Mouse (Mus musculus): ENCODE data around the gene Skap1. TPM values are rescaled to one million over a fixed set of nuclear protein-coding genes. Genes with fewer than 3 reads are reported as not detected.

Gene Skap1
- polyA plus RNA-seq, 1 experiment from 2014 or later: 0.35 TPM

GRCm38 (mm10) chr11:96790681-96791080 is 326.3 kb downstream of the Skap1 start:
- H3K4me3 ChIP-seq (ENCODE audit: low read depth, low read length): no peak overlapping the region
- no peaks in the 10 kb centered on the region; the same call in 1 of the 2 replicates for H3K36me3 ChIP-seq (replicated peaks; ENCODE audit: insufficient read depth, low read length)
- peaks cover 16% of the 10 kb centered on the region; the same call in 1 of the 2 replicates for H3K4me1 ChIP-seq (ENCODE audit: insufficient read depth)
- no peak overlapping the region; the same call in 1 of the 2 replicates for H3K9ac ChIP-seq (replicated peaks)
- no peaks in the 10 kb centered on the region for H3K9me3 ChIP-seq (ENCODE audit: low read length)
- peak overlapping the region; percentile 83 for H3K4me2 ChIP-seq (ENCODE audit: low read depth, low read length)
- DNase-seq: no peak
- ATAC-seq: no peak
- no peak for TF ChIP-seq EP300 (IDR thresholded peaks at IDR 0.05; ENCODE audit: low read depth)
- no peak for TF ChIP-seq CTCF (IDR thresholded peaks at IDR 0.05; ENCODE audit: low read depth)
- H3K27ac ChIP-seq (ENCODE audit: low read depth): no peak overlapping the region
- WGBS (ENCODE audit: insufficient replicate concordance): 26% methylated on average over 1 of the region's 1 CpGs
- H3K27me3 ChIP-seq (ENCODE audit: insufficient read depth, low read length): no peaks in the 10 kb centered on the region

GRCm38 (mm10) chr11:96795491-96795890 is 331.1 kb downstream of the Skap1 start:
- 82% methylated on average over 13 of the region's 13 CpGs for WGBS (ENCODE audit: insufficient replicate concordance)

DNA sequence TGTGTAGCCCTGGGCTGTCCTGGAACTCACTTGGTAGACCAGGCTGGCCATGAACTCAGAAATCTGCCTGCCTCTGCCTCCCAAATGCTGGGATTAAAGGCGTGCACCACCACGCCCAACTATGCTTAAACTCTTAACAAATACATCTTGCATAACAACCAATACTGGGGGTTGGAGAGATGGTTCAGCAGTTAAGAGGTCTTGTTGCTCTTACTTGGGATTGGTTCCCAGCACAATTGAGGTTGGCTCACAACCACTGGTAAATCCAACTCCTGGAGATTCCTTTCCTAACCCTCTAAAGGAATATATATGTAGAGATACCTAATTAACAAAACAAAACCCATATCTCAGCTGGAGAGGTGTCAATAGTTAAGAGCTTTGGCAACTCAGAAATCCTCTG is 331.7 kb downstream of the Skap1 start:
- Histone ChIP-seq H3K4me2 (ENCODE audit: low read depth, low read length) (no peak overlapping the region), H3K9ac (replicated peaks) (no peak overlapping the region), H3K36me3 (replicated peaks; ENCODE audit: insufficient read depth, low read length) (peaks cover 13% of the 10 kb centered on the region), H3K4me1 (ENCODE audit: insufficient read depth) (peaks cover 4% of the 10 kb centered on the region; the same call in 1 of the 2 replicates), H3K9me3 (ENCODE audit: low read length) (no peaks in the 10 kb centered on the region), H3K27ac (ENCODE audit: low read depth) (no peak overlapping the region), H3K4me3 (ENCODE audit: low read depth, low read length) (no peak overlapping the region), H3K27me3 (ENCODE audit: insufficient read depth, low read length) (no peaks in the 10 kb centered on the region)
- no peak for DNase-seq
- no peak for ATAC-seq
- TF ChIP-seq CTCF (IDR thresholded peaks at IDR 0.05; ENCODE audit: low read depth) (no peak), EP300 (IDR thresholded peaks at IDR 0.05; ENCODE audit: low read depth) (no peak)
- 80% methylated on average over 2 of the region's 2 CpGs for WGBS (ENCODE audit: insufficient replicate concordance)

More at GRCm38 (mm10) chr11:96795491-96795890, 331.1 kb downstream of the Skap1 start:
- no peak overlapping the region for H3K4me3 ChIP-seq (ENCODE audit: low read depth, low read length)
- no peak for ATAC-seq
- peaks cover 8% of the 10 kb centered on the region; the same call in 1 of the 2 replicates for H3K36me3 ChIP-seq (replicated peaks; ENCODE audit: insufficient read depth, low read length)
- no peaks in the 10 kb centered on the region for H3K27me3 ChIP-seq (ENCODE audit: insufficient read depth, low read length)
- no peak overlapping the region for H3K9ac ChIP-seq (replicated peaks)
- no peak for DNase-seq
- no peaks in the 10 kb centered on the region for H3K9me3 ChIP-seq (ENCODE audit: low read length)
- H3K27ac ChIP-seq (ENCODE audit: low read depth): no peak overlapping the region
- TF ChIP-seq EP300 (IDR thresholded peaks at IDR 0.05; ENCODE audit: low read depth) (no peak), CTCF (IDR thresholded peaks at IDR 0.05; ENCODE audit: low read depth) (no peak)
- peaks cover 7% of the 10 kb centered on the region; the same call in 1 of the 2 replicates for H3K4me1 ChIP-seq (ENCODE audit: insufficient read depth)
- no peak overlapping the region for H3K4me2 ChIP-seq (ENCODE audit: low read depth, low read length)

GRCm38 (mm10) chr11:96796586-96796985 is 332.2 kb downstream of the Skap1 start:
- ATAC-seq (no peak), DNase-seq (no peak)
- TF ChIP-seq EP300 (IDR thresholded peaks at IDR 0.05; ENCODE audit: low read depth) (no peak), CTCF (IDR thresholded peaks at IDR 0.05; ENCODE audit: low read depth) (peak; percentile 56)
- Histone ChIP-seq H3K4me1 (ENCODE audit: insufficient read depth) (peaks cover 4% of the 10 kb centered on the region; the same call in 1 of the 2 replicates), H3K9me3 (ENCODE audit: low read length) (no peaks in the 10 kb centered on the region), H3K4me2 (ENCODE audit: low read depth, low read length) (no peak overlapping the region), H3K4me3 (ENCODE audit: low read depth, low read length) (no peak overlapping the region), H3K36me3 (replicated peaks; ENCODE audit: insufficient read depth, low read length) (peaks cover 17% of the 10 kb centered on the region), H3K27me3 (ENCODE audit: insufficient read depth, low read length) (no peaks in the 10 kb centered on the region), H3K9ac (replicated peaks) (no peak overlapping the region), H3K27ac (ENCODE audit: low read depth) (no peak overlapping the region)
- WGBS (ENCODE audit: insufficient replicate concordance): 71% methylated on average over 1 of the region's 1 CpGs

DNA sequence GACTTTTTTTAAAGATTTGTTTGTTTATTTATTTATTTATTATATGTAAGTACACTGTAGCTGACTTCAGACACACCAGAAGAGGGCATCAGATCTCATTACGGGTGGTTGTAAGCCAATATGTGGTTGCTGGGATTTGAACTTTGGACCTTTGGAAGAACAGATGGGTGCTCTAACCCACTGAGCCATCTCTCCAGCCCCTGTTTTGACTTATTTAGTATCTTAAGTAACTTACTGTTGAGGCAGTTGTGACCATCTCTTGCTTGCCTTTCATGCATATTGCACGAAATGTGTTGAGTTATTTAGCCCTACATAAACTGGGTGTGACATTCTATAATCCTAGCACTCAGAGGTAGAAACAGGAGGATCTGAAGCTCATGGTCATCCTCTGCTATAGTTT is 335.1 kb downstream of the Skap1 start:
- Histone ChIP-seq H3K27ac (ENCODE audit: low read depth) (no peak overlapping the region), H3K4me3 (ENCODE audit: low read depth, low read length) (no peak overlapping the region), H3K27me3 (ENCODE audit: insufficient read depth, low read length) (no peaks in the 10 kb centered on the region), H3K9me3 (ENCODE audit: low read length) (no peaks in the 10 kb centered on the region), H3K36me3 (replicated peaks; ENCODE audit: insufficient read depth, low read length) (peaks cover 43% of the 10 kb centered on the region), H3K9ac (replicated peaks) (no peak overlapping the region), H3K4me1 (ENCODE audit: insufficient read depth) (peaks cover 4% of the 10 kb centered on the region; the same call in 1 of the 2 replicates), H3K4me2 (ENCODE audit: low read depth, low read length) (no peak overlapping the region)
- TF ChIP-seq EP300 (IDR thresholded peaks at IDR 0.05; ENCODE audit: low read depth) (no peak), CTCF (IDR thresholded peaks at IDR 0.05; ENCODE audit: low read depth) (no peak)
- DNase-seq: no peak
- WGBS (ENCODE audit: insufficient replicate concordance): 84% methylated on average over 2 of the region's 2 CpGs
- no peak for ATAC-seq

DNA sequence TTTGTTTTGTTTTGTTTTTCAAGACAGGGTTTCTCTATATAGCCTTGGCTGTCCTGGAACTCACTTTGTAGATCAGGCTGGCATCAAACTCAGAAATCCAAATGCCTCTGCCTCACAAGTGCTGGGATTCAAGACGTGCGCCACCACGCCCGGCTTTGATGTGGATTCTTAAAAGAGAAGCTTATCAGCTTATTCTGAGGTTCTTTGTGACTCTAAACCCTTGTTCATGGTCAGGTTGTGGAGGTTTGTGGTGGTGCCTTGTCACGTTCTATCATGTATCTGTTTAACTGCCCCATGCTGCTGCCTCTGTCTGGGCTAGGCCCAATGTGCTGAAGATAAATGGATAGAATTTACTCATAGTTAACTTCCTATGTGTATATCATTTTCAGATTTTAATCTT is 341.2 kb downstream of the Skap1 start:
- H3K36me3 ChIP-seq (replicated peaks; ENCODE audit: insufficient read depth, low read length): peaks cover 73% of the 10 kb centered on the region
- no peaks in the 10 kb centered on the region for H3K4me1 ChIP-seq (ENCODE audit: insufficient read depth)
- no peak overlapping the region for H3K4me2 ChIP-seq (ENCODE audit: low read depth, low read length)
- H3K27me3 ChIP-seq (ENCODE audit: insufficient read depth, low read length): no peaks in the 10 kb centered on the region
- DNase-seq (no peak), ATAC-seq (no peak)
- no peak overlapping the region for H3K4me3 ChIP-seq (ENCODE audit: low read depth, low read length)
- TF ChIP-seq CTCF (IDR thresholded peaks at IDR 0.05; ENCODE audit: low read depth) (no peak), EP300 (IDR thresholded peaks at IDR 0.05; ENCODE audit: low read depth) (no peak)
- H3K9me3 ChIP-seq (ENCODE audit: low read length): no peaks in the 10 kb centered on the region
- WGBS (ENCODE audit: insufficient replicate concordance): 78% methylated on average over 5 of the region's 5 CpGs
- H3K27ac ChIP-seq (ENCODE audit: low read depth): no peak overlapping the region
- no peak overlapping the region for H3K9ac ChIP-seq (replicated peaks)

Data from liver, postnatal 0 days (tissue).